Mouse (Mus musculus) lung, adult 2 months (tissue): ENCODE measurements around the gene Lamtor4.

Experiments used
- CTCF ChIP-seq: fragments of 200-500 bp; IDR thresholded peaks from 2 replicates; pipeline ENCODE4 v1.5.1; 2011; ENCODE audit warnings: mild to moderate bottlenecking, low read length, control low read depth; ENCODE audit not compliant: insufficient read depth
- POLR2A ChIP-seq: fragments of 200-500 bp; IDR thresholded peaks from 2 replicates; pipeline ENCODE4 v1.6.1; 2011; ENCODE audit warnings: low read depth, mild to moderate bottlenecking, control low read depth, low read length, borderline replicate concordance; ENCODE audit errors: extremely low read depth

- TF ChIP-seq CTCF (no peak), POLR2A (no peak)
Observed at GRCm38 (mm10) chr5:138226491-138226890, 28.8 kb upstream of the Lamtor4 start.
